Mouse (Mus musculus) splenic B cell, adult 2 months (primary cell): ENCODE results near the gene Stam2.

Experiments
- DNase-seq: peaks from one replicate; pipeline ENCODE4 v3.0.0-alpha.2; 2011; ENCODE audit warnings: low read depth, low spot score
- H3K27me3 ChIP-seq: 2 replicates; pipeline ENCODE4 v1.6.1; 2012; ENCODE audit warnings: mild to moderate bottlenecking, low read length, moderate library complexity, mixed read lengths; ENCODE audit not compliant: control insufficient read depth, poor library complexity, insufficient read depth, severe bottlenecking
- H3K36me3 ChIP-seq: 2 replicates; pipeline ENCODE4 v1.6.1; 2012; ENCODE audit warnings: mild to moderate bottlenecking, low read length, moderate library complexity, mixed read lengths; ENCODE audit not compliant: control insufficient read depth, poor library complexity, insufficient read depth, severe bottlenecking

Stam2 gene

DNA sequence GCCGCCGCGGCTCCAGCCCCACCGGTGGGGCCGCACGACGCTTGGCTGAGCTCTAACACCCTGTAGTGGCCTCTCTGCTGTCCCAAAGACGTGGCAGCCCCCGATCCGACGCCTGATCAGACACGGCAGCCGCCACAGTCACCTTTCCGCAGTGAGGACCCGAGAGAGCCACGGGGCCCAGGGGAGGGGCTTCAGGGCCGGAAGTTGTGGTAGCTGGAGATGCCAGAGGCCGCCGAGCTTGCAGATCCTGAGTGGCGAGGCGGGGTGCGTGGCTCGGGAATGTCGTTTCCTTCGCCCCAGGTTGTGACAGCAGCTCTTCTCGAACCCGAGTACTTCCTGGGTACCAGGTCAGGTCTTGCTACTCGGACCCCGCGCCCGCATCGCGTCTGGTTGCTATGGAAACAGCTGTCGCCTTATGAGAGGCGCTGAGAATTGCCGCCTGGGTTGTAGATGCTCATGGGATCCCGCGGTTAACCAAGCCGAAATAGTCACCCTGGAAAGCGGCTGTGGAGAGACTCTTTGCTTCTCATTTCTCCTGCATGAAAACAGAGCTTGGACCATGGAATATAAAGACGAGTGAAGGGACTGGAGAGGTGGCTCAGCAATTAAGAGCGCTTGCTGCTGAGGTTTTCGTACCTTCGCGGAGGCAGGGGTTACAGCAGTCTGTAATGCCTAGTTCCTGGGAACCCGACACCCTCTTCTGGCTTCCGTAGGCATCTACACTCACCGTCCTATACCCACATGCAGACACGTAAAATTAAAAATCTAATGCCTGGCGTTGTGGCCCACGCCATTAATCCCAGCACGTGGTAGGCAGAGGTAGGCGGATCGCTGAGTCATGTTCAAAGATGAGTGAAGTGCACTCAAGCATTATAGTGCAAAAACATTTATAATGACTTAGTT is at the start of gene Stam2:
Gene Stam2 (minus strand): TSS at position 26 of the 903 bp plus-strand sequence.
- Histone ChIP-seq H3K36me3 (no peaks in the 10 kb centered on the region), H3K27me3 (no peaks in the 10 kb centered on the region)
- peak; percentile 89 for DNase-seq

DNA sequence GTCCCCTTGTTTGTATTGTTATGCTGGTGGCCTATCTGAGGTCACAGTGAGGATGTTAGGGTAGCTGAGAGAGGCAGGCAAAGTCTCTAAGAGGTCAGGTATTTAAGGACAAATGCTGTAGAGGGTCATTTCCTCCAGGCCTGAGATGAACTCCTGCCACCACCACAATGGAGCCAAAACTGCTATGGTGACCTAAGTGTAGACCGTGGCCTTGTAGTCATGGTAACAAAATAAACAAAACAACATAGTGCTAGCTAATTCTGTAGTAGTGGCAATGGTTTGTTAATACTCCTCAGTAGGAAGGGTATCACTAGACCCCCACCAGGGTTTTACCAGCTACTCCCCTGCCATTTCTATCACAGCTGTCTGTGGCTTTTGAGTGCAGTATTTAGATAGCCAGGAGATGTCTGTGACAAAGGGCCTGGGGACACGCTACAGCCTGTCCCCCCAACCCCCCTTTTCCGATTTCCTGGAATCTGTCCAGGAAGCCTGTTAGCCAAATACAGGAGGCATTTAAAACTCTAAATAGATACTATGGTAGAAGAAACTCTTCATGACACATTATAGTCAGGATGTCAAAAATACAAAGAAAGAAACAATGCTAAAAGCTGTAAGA is 43.1 kb upstream of the Stam2 start:
- Histone ChIP-seq H3K27me3 (no peaks in the 10 kb centered on the region), H3K36me3 (no peaks in the 10 kb centered on the region)
- DNase-seq: no peak

DNA sequence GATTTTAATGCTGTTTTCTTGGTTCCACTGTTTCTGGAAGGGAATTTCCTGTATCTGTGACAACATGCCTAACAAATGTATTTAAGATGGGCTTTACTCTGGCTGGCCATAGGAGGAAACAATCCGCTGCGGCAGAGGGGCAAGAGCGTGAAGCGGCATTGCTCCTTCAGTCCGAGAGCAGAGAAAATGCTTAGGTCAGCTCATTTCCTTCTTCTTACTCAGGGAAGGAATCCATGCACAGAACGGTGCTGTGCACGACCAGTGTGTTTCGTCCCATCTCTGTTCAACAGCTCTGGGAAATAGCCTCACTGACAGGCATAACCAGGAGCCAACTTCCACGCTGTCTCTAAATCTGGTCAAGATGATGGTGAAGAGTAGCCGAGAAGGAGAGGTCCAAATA is 37.9 kb upstream of the Stam2 start:
- Histone ChIP-seq H3K36me3 (no peaks in the 10 kb centered on the region), H3K27me3 (no peaks in the 10 kb centered on the region)
- no peak for DNase-seq

DNA sequence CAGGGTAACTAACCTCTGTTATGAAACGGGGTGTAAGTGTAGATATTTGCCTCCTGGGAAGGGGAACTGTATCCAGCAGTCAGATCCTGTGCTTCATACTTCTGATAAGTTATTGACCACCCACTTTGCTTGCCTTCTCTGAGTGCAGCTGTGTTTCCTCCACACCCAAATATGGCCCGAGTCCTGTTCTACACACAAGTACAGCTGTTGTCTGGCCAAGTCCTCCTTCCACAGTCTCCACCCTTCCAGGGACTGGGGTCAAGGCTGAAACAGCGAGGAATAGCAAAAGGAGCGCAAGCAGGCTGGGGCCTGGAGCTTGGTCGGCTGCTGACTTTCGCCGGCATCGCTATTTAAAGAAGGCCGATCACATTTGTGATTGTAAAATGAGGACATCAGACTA is 37.3 kb upstream of the Stam2 start:
- no peak for DNase-seq
- no peaks in the 10 kb centered on the region for H3K27me3 ChIP-seq
- no peaks in the 10 kb centered on the region for H3K36me3 ChIP-seq

DNA sequence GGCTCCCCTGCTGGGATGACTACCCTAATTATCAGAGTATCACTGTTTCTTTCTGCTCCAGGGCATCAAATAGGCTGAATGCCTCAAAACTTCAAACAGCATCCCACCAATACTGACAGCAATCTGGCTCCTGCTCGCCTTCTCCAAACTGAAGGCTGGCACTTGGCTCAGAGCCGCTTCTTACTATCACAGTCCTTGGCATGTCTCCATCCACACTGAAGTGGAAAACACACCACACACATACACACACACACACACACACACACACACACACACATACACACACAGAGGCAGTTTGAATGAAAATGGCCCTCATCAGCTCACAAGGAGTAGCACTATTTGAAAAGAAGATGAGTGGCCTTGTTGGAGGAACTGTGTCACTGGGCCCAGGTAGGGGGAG is 35.8 kb upstream of the Stam2 start:
- Histone ChIP-seq H3K27me3 (no peaks in the 10 kb centered on the region), H3K36me3 (no peaks in the 10 kb centered on the region)
- DNase-seq: no peak

DNA sequence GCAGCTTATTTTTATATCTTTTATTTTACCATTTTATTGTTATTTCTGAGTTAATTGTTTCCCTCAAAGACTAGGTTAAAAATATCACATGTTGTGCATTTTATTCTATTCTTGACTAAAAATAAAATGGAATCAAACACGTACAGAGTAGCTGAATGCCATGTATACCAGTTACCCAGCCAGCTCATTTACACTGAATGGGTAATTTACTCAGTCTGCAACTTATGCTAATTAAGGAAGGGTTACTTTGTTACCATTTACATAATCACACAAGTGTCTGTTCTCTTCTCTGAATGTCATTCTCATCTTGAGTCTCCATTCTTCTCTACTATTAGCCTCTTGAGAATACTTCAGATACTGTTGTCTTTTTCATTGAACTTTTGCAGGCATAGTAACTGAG is 32.3 kb upstream of the Stam2 start:
- no peak for DNase-seq
- Histone ChIP-seq H3K36me3 (no peaks in the 10 kb centered on the region), H3K27me3 (no peaks in the 10 kb centered on the region)

DNA sequence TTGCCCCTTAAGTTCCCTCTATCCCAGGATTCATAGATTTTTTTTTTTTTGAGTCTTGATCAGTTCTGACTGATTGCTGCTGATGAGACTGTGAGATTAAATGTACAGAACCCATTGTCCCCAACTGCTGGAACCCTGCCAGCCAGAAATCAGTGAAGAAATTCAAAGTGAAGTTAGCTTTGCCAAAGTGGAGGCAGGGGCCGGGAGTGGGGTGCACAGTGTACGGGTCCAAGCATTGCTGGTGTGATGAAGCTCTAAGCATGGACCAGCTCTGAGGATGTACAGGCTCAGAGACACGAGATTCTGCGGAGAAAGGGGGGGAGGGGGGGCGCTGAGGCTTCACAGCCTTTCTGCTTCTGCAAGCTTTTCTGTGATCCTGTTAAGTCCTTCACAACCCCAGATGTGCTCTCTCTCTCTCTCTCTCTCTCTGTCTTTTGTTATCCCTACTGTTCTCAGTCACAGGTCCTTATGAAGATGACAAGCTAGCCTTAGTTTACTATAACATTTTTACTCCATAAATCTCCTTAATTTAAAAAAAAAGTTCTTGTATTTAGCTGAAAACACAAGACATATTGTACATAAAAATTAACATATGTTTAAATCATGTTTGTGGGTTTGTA is 30.8 kb upstream of the Stam2 start:
- DNase-seq: no peak
- H3K27me3 ChIP-seq: no peaks in the 10 kb centered on the region

DNA sequence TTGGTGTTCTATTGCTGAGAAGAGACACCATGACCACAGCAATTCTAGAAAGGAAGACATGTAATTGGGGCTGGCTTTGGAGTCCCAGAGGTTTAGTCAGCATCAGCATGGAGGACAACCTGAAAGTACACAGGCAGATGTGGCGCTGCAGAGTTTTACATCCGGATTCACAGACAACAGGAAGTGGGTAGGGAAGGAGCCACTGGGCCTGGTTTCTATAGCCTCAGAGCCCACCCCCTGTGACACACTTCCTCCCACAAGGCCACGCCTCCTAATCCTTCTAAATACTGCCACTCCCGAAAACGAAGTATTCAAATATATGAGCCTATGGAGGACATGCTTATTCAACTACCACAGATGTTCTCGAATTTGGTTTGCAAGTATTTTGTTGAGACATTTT is 23.0 kb upstream of the Stam2 start:
- no peaks in the 10 kb centered on the region for H3K36me3 ChIP-seq
- peak; percentile 6 for DNase-seq
- no peaks in the 10 kb centered on the region for H3K27me3 ChIP-seq

More for the DNA sequence above, 30.8 kb upstream of the Stam2 start:
- H3K36me3 ChIP-seq: no peaks in the 10 kb centered on the region

DNA sequence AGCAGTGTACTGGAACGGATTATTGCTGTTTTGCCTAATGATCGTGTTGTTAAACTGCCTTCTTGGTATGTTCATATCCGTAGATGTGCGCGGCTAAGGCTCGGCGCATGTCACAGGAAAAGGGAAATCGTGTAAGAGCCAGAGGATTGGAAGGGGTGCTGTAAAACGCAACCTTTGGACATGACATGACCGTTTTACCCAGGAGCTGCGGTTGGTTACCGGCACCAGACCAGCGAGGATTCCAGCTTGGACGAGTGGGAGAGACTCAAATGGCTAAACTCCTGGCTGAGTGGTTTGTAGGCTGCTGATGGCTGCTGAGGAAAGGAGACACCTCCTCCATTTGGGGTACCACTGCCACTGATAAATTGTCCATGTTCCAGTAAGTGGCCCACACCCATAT is 21.8 kb upstream of the Stam2 start:
- Histone ChIP-seq H3K27me3 (no peaks in the 10 kb centered on the region), H3K36me3 (no peaks in the 10 kb centered on the region)
- no peak for DNase-seq

DNA sequence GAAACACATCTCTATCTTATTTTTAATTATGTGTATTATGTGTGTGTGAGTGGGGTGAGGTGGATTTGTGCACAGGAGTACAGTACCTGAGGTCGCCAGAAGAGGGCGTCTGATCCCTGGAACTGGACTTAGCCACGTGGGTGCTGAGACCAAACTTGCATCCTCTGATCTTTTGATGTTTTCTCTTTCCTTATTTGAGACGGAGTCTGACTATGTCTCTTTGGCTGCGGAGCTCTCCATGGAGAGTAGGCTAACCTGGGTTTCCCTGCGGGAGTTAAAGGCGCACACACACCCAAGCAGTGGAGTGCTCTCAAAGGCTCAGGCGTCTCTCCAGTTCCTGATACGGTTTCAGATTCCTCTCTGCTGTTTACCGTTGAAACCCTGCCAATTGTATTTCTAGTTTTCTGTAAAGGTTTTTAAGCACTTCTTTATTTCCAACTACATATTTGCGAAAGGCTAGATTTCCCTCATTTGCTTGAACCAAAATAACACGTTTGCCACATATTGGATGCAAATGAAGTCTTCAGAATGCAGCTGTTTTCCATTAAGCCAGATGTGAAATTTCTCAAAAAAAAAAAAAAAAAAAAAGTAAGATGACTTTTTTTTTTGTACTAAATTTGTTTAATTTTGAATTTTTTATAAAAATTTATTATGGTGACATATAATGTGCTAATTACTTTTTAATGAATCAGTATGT is 21.1 kb upstream of the Stam2 start:
- Histone ChIP-seq H3K27me3 (no peaks in the 10 kb centered on the region), H3K36me3 (no peaks in the 10 kb centered on the region)
- peak; percentile 78 for DNase-seq

DNA sequence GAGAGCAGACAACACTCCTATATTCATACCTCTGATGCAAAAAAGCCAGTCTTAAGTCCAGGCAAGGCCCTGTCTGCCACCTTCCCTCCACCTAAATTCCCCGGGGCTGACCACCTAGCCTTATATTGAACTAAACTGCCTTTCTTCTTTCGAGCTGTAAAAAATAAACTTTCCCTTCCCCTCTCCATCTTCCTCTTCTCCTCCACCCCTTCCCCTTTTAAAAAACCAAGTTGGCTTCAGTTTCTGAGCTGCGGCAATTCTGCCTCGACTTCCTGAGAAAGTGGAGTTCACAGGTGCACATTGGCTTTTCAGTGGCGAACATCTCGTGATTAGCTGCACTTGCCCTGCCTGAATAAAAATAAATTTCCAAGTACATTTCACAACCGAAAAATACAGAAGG is 20.4 kb upstream of the Stam2 start:
- Histone ChIP-seq H3K27me3 (no peaks in the 10 kb centered on the region), H3K36me3 (no peaks in the 10 kb centered on the region)
- DNase-seq: peak; percentile 10

DNA sequence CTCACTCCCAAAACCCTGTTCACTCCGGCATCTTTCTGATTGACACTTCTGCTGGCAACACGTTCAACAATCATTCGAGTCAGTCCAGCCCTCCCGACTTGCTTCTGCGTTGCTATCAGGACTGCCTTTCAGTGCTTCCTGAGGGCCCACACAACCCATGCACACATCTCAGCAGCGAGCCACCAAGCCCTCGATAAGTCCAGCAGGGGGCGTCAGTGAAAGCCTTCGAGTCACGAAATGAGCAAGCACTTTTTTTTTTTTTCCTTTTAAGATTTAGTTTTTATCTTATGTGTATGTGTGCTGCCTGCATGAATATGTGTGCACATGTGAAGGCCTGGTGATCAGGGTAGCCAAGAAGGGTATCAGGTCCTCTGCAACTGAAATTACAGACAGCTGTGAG is 16.5 kb upstream of the Stam2 start:
- H3K27me3 ChIP-seq: no peaks in the 10 kb centered on the region
- DNase-seq: peak; percentile 62
- H3K36me3 ChIP-seq: no peaks in the 10 kb centered on the region

DNA sequence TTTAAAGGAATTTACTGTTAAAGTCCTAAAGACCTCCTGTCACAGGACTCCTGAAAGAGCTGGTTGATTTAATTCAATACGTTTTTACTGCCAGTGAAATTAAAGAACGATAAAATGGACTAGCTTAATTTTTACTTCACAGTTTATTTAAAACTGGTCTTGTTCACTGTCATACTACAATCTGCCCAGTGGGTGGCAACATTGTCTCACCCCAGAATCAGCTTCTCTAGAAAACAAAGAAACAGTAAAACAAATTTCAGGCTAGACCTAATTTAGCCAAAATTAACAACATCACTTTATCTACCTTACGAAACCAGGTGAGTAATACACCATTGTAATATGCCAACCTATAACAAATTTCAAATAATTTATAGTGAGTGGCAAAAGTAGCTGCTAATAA is 14.6 kb upstream of the Stam2 start:
- Histone ChIP-seq H3K27me3 (no peaks in the 10 kb centered on the region), H3K36me3 (no peaks in the 10 kb centered on the region)
- peak; percentile 54 for DNase-seq

DNA sequence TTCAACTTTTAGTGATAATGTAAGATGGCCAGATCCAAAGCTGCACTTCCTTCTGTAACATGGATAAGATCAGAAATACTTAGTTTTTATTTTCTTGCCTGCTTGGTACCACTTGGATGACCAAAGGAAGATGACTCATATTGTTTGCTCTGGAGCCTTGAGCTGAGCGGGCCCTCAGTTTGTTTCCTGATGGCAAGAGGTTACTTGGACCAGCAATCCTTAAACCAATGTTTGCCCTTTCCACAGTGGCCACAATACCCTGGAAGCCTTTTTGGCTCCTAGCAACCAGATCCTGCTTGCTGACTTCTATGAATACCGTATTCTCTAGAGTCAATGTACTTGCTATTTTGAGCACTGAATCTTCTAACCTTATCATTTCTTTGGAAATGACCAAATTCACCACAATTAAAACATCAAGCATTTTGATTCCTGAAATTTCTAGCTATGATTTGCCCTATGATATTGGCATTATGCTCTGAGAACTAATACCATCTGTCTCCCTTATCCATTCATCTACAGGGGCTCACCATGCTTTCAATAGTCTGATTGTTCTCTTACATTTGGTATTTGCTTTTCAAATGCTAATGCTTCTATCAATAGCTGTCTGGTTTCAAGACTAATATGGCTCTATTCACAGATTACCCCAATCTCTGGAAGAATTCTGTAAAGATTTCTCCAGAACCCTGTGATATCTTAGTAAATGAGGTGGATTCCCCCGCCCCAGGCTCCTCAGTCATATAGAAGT is 11.7 kb upstream of the Stam2 start:
- Histone ChIP-seq H3K36me3 (no peaks in the 10 kb centered on the region), H3K27me3 (no peaks in the 10 kb centered on the region)

More for the DNA sequence above, 11.7 kb upstream of the Stam2 start:
- no peak for DNase-seq
